Mouse (Mus musculus): ENCODE measurements around the gene Rab11fip5. TPM values are rescaled to one million over a fixed set of nuclear protein-coding genes. Genes with fewer than 3 reads are reported as not detected.

The Rab11fip5 gene
- 0.43 TPM for polyA plus RNA-seq (2017; shearing (Covaris generic))

DNA sequence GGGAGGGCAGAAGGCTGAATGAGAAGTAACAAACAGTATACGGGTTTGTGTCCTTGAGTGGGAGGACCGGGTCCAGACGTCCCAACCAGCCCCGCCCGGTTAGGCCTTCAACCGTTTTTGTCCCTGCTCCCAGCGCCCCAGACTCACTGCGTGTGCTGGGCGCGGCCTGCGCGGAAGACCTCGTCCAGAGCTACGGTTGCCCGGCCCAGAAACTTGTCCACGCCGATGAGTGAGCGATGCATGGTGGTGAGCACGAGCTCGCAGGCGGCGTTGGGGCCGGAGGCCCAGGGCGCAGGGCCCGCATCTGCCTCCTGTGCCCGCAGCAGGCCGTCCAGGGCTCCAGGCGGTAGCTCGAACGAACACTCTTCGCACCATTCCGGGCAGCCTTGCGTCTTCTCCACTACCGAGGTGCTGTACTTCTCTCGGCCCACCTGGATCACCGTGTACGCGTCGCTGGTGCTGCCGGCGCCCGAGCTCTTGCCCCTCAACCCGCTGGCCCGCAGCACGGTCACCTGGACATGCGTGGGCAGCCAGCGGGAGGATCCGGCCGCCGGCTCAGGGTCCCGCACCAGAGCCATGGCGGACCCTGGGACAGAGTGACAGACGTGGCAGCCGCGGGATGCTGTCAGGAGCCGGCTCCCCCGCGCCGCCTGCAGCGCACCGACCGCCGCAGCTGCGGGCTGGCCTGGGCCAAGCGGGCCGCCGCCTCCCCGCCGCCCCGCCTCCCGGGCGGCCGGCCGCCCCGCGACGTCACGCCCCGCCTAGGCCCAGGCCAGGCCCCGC, at the start of gene Rab11fip5:
TSS of gene Rab11fip5 (minus strand) at position 684 of the 783 bp plus-strand sequence.

DNA sequence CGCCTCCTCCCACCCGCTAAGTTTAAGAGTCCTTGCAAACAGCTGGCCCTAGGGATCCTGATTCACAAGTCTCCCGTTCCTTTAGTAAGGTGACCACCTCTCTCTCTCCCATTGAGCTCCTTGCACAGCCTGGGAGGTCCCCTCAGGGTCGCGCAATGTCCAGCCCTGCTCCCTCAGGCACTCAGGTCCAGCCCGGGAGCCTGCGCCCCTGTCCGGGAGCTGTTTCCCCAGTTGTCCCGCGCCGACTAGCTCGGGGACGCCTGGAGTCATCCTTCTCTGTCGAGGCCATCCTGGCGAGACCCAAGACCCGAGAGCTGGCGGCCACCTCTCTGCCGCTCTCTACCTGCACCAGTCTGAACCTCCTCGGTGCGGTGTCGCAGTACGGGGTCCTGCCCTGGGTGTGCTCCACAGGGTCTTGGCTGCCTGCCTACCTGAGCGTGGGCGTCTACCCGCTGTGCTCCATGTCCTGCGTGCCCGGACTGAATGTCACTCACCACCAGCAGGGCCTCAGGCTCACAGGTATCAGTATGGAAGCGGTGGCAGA, 49.5 kb upstream of the Rab11fip5 start, which contains the start of gene Noto:
TSS of gene Noto (plus strand) at position 51 of the 544 bp plus-strand sequence.

DNA sequence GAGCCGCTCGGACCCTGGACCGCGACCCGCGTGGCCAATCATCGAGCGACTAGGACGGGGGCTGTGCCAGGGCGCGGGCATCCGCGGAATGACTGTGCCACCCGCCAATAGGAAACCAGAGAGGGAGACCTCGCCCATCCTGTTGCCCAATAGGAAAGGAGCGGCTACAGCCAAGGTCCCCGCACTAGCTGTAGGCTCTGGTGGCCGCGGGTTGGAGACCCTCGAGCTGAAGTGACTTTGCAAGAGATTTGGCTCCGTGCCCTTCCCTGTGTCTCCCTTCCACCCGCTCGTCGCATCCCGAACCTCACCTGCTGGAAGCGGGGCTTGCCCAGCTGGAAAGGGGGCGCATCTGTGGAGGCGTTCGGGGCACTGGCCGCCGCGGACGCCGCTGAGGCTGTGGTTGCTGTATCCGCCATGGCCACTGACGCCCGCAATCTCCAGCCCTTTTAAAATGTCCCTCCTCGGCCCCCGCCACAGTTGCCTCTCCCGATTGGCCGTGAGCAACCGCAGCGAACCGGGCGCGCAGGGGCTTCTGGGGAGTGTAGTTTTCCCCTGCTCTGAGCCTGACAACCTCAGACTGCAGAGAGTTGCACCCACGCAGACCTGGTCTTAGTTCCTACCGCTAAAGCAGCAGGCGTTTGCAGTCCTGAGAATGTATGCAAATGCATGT, 41.3 kb downstream of the Rab11fip5 start, which contains the start of gene Sfxn5:
TSS of gene Sfxn5 (minus strand) at position 423 of the 670 bp plus-strand sequence.

Other genes starting within 250 kb of the Rab11fip5 start
- 43.2 TPM for gene Spr, start 236.9 kb downstream of the Rab11fip5 start, polyA plus RNA-seq (2017; shearing (Covaris generic))
- gene Emx1, start 187.2 kb downstream of the Rab11fip5 start, polyA plus RNA-seq (2017; shearing (Covaris generic)) = not detected
- gene Sfxn5, start 41.2 kb downstream of the Rab11fip5 start, polyA plus RNA-seq (2017; shearing (Covaris generic)) = 1.1 TPM
- not detected for gene Noto, start 49.3 kb upstream of the Rab11fip5 start, polyA plus RNA-seq (2017; shearing (Covaris generic))
- 42.9 TPM for gene Smyd5, start 57.4 kb upstream of the Rab11fip5 start, polyA plus RNA-seq (2017; shearing (Covaris generic))
- gene Cct7, start 76.9 kb upstream of the Rab11fip5 start, polyA plus RNA-seq (2017; shearing (Covaris generic)) = 302 TPM
- gene Pradc1, start 77.3 kb upstream of the Rab11fip5 start, polyA plus RNA-seq (2017; shearing (Covaris generic)) = 10.8 TPM
- 0.16 TPM for gene Fbxo41, start 128.4 kb upstream of the Rab11fip5 start, polyA plus RNA-seq (2017; shearing (Covaris generic))
- gene Egr4, start 139.0 kb upstream of the Rab11fip5 start, polyA plus RNA-seq (2017; shearing (Covaris generic)) = 0.46 TPM
- 1.8 TPM for gene Alms1, start 212.9 kb upstream of the Rab11fip5 start, polyA plus RNA-seq (2017; shearing (Covaris generic))